Mouse (Mus musculus) adipose tissue, adult 10 weeks (tissue): ENCODE results near the gene Cutal. TPM values are rescaled to one million over a fixed set of nuclear protein-coding genes. Genes with fewer than 3 reads are reported as not detected.

Experiments used
- polyA plus RNA-seq: library from polyadenylated mRNA; stranded (reverse); fragments of 350-450 nt; fragmentation: Illumina TruSeq; extraction: RNeasy Lipid Tissue Mini Kit (QIAGEN cat#74804); gene quantifications from one replicate; pipeline ENCODE4 v1.2.3, GENCODE M21; 2014; ENCODE audit warnings: low read depth, low replicate concordance

Cutal gene
- polyA plus RNA-seq = 13.7 TPM

GRCm38 (mm10) chr2:34874271-34874670 lies at the start of gene Cutal:
TSS of gene Cutal (plus strand) at chr2:34874396.

DNA sequence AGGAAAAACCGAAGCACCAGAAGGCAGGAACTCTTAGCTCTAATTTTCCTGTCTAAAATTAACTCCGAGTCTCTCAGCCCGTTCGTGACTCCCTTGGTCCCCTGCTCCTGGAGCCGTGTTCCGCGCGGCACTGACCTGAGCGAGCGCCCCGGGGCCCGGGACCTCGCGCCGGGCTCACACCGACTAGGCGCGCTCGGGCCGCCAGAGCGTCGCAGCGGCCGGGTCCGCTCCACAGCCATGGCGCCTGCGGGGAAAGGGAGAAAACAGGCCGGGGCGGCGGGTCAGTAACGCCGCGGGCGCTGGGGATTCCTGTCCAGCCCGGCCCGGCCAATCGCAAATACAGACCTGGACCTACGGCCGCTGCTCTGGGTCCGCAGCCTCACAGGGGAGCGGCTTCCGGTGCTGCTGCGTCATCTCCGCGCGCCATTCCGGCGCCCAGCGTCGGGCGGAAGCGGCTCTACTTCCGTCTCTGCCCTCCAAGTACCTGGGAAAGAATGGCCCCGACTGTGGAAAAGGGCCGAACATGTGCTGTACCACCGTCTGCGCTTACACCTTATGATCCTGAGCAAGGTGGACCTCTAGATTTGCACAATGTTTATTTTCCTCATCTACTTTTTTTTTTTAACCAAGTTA lies 48.3 kb upstream of the Cutal start, which contains the start of gene Fbxw2:
Gene Fbxw2 (minus strand): TSS at position 485 of the 633 bp plus-strand sequence.

DNA sequence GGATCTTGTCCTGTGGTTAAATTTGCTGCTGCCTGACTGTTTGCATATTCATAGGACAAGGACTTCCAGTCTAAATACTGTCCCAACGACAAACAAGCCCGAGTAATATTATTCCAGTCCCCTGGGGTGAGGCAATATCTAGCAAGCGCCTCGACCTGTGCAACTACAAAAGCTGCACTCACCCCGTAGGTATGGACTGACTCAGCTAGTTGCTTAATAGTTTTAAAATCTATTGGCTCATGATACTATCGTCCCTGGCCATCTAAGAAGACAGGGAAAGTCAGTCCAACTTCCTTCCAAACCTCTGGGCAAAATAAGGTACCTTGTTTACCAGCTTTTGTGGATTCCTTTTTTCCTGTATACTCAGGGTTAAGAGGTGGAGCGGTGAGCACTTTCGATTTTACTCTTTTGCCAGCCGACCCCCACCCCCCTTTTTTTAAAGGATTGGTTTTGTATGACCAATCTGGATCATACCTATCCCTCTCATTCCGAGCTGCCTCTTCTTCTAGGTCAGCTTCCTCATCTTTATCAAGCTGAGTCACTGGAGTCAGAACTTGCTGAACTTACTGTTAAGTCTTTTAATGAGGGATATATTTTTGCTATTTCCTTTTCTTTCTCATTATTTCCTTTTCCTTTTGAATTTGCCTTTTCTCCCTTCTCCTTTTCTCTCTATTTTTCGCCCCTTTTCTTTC lies 41.3 kb upstream of the Cutal start, which contains the start of gene Gm34653:
Gene Gm34653 (plus strand): TSS at position 242 of the 692 bp plus-strand sequence.

GRCm38 (mm10) chr2:34874816-34875345 lies 685 bp downstream of the Cutal start, which contains the start of gene Psmd5:
TSS of gene Psmd5 (minus strand) at chr2:34874968.

GRCm38 (mm10) chr2:34913218-34914068 lies 39.2 kb downstream of the Cutal start, which contains the start of gene Phf19:
TSS of gene Phf19 (minus strand) at chr2:34914026.

Other genes with a start within 250 kb of the Cutal start
- gene Gapvd1, start 119.2 kb upstream of the Cutal start, polyA plus RNA-seq = 44.0 TPM
- gene Hspa5, start 102.4 kb upstream of the Cutal start, polyA plus RNA-seq = 1,035 TPM
- gene Rabepk, start 74.5 kb upstream of the Cutal start, polyA plus RNA-seq = 30.7 TPM
- 60.8 TPM for gene Fbxw2, start 48.1 kb upstream of the Cutal start, polyA plus RNA-seq
- gene Gm34653, start 41.4 kb upstream of the Cutal start, polyA plus RNA-seq = not detected
- gene Psmd5, start 572 bp downstream of the Cutal start, polyA plus RNA-seq = 31.7 TPM
- gene Phf19, start 39.6 kb downstream of the Cutal start, polyA plus RNA-seq = 10.8 TPM
- gene Traf1, start 87.4 kb downstream of the Cutal start, polyA plus RNA-seq = 4.2 TPM
- gene Hc, start 187.0 kb downstream of the Cutal start, polyA plus RNA-seq = not detected
- 0.47 TPM for gene AI182371, start 227.1 kb downstream of the Cutal start, polyA plus RNA-seq
- 16.8 TPM for gene Cntrl, start 235.1 kb downstream of the Cutal start, polyA plus RNA-seq